Mouse (Mus musculus) activated CD4-positive, CD25-positive, alpha-beta regulatory T cell, adult 4 months (primary cell): ENCODE data around the gene C1qtnf9. TPM values are rescaled to one million over a fixed set of nuclear protein-coding genes. Genes with fewer than 3 reads are reported as not detected.
A peak's percentile ranks its signal among the peaks of the same experiment; 100 is the strongest.

ENCODE experiments used
- ATAC-seq: one replicate; pipeline ENCODE4 v1.8.0; 2017
- polyA plus RNA-seq, 2 experiments: library from polyadenylated mRNA; unstranded; fragments of 100-300 nt; shearing (Covaris generic); gene quantifications; one replicate each; pipeline ENCODE4 v1.2.1; 2017

The C1qtnf9 gene
- polyA plus RNA-seq, 2 experiments from 2014 or later = not detected

DNA sequence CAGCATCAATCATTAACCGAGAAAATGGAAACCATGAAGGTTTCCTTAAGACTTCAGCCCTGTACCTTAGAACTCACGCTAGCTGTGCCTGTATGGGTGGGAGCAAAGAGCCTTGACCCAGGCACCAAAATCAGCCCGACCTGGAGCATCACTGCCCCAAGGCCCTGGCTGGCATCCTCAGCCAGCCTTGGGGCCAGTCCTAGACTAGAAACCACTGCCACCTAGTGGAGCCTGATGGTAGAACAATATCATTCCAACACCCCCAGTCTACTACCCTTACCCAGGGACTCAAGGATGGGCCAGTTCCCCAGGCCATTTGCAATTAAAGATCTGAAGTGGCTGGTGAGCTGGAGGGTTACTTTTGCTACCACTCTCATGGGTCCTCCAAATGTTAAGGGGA is 22.2 kb downstream of the C1qtnf9 start:
- peak; percentile 71 for ATAC-seq

- no peak for ATAC-seq
Measured at GRCm38 (mm10) chr14:60796600-60797322, 28.8 kb downstream of the C1qtnf9 start.

DNA sequence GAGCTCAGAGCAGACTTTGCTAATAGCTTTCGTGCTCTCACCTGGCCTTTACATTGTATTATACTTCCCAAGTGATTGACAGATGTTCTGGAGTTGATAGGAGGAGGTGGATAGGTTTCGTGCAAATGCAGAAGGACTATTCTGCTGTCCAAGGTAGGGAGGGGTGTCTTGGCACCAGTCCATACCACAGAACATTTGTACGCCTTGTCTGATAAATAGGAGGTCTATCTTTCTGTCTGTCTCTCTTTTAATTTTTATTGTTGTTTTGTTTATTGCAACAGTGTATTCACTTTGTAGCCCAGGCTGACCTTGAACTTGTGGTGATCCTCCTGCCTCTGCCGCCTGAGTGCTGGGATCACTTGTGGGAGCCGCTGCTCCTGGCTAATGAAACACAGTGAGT is 29.7 kb downstream of the C1qtnf9 start:
- no peak for ATAC-seq

GRCm38 (mm10) chr14:60798721-60799120 is 30.8 kb downstream of the C1qtnf9 start:
- no peak for ATAC-seq

DNA sequence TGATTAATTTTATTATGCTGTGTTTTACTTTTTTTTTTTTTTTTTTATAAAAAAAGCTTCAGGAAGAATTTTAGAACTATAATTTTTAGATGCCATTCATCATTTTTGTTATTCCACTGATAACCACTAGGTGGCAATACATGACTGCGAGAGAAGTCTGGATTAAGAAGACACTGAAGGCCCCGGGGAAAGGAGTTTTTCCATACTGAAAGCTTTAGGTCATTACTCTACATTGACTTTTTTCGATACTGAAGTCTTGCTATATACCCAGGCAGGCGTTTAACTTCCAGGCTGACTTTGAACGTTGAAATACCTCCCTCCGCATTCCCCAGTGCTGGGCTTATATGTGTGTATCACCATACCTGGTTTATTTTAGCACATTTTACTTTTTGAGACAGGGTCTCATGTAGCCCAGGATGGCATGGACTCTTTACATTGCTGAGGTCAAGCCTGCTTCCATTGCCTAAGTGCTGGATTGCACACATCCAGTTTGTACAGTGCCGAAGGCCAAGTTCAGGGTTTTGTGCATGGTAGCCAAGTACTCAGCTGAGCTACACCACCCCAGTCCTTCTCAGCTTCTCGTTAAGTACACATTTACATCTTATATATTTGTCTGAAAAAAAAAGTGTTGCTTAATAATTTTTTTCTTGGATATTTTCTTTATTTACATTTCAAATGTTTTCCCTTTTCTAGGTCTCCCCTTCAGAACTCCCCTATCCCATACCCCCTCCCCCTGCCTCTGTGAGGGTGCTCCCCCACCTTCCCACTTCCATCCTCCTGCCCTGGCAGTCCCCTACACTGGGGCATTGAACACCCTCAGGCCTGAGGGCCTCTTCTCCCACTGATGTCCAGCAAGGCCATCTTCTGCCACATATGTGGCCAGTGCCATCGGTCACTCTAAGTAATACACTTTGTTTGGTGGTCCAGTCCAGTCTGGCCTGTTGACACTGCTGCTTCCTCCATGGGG is 32.1 kb downstream of the C1qtnf9 start:
- peak; percentile 54 for ATAC-seq

GRCm38 (mm10) chr14:60802026-60802425 is 34.1 kb downstream of the C1qtnf9 start:
- no peak for ATAC-seq

- ATAC-seq = no peak
Measured at GRCm38 (mm10) chr14:60804978-60805377, 37.0 kb downstream of the C1qtnf9 start.

- ATAC-seq = no peak
Measured at GRCm38 (mm10) chr14:60805871-60806270, 37.9 kb downstream of the C1qtnf9 start.

DNA sequence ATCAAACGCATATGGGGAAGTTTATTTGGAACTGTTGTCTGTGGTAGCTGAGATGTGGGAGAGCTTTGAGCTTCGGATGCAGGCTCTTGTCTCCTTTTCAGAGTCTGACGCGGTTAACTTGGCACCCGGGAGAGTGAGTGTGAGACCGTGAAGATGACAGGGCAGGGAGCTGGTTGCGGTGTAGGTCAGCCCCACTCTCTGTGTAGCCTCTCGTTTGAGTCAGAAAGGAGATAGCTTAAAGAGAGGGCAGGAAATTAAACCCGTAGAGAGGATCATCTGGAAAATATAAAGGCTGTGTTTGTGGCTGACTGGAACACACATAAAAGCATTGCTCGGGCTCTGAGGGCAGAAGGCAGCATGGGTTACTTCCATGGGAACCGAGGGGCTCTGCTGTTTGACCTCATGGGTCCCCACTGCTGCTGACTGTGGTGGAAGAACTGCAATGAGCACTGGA is 39.0 kb downstream of the C1qtnf9 start:
- no peak for ATAC-seq

- no peak for ATAC-seq
Measured at GRCm38 (mm10) chr14:60809881-60810280, 41.9 kb downstream of the C1qtnf9 start.

- no peak for ATAC-seq
Measured at GRCm38 (mm10) chr14:60811547-60811946, 43.6 kb downstream of the C1qtnf9 start.

GRCm38 (mm10) chr14:60815098-60815497 is 47.2 kb downstream of the C1qtnf9 start:
- ATAC-seq = no peak

GRCm38 (mm10) chr14:60818045-60818444 is 50.1 kb downstream of the C1qtnf9 start:
- ATAC-seq = no peak

GRCm38 (mm10) chr14:60830096-60830495 is 62.2 kb downstream of the C1qtnf9 start:
- no peak for ATAC-seq

Other genes with a start within 250 kb of the C1qtnf9 start
- gene Spata13, start 134.1 kb upstream of the C1qtnf9 start, polyA plus RNA-seq = 100 to 1,000 TPM in 1 of 2 experiments, 10 to 100 TPM in 1; 85.7 to 107 TPM
- 1 to 10 TPM; 1.2 to 1.5 TPM for gene Mipep, start 16.4 kb downstream of the C1qtnf9 start, polyA plus RNA-seq